Mouse (Mus musculus) embryonic facial prominence, embryonic 14.5 days (tissue): ENCODE measurements around the gene Rab4b. TPM values are rescaled to one million over a fixed set of nuclear protein-coding genes. Genes with fewer than 3 reads are reported as not detected.

Experiments used
- ATAC-seq: fragments of 200-750 bp; cut with Nextera tagmentation; 2 replicates; pipeline ENCODE4 v1.8.0; 2017; ENCODE audit warnings: low read depth, moderate number of reproducible peaks, moderate TSS enrichment
- DNase-seq: peaks from one replicate; pipeline ENCODE4 v3.0.0-alpha.2; 2015; ENCODE audit warnings: low spot score
- H3K27ac ChIP-seq: fragments of 300-500 bp; sonication (generic); replicated peaks from 2 replicates; pipeline ENCODE4 v1.5.1; 2014; ENCODE audit warnings: low read depth, mild to moderate bottlenecking, low read length, moderate library complexity
- H3K27me3 ChIP-seq: fragments of 300-500 bp; sonication (generic); replicated peaks from 2 replicates; pipeline ENCODE4 v1.6.1; 2014; ENCODE audit warnings: low read length; ENCODE audit not compliant: control insufficient read depth, insufficient read depth
- H3K36me3 ChIP-seq: fragments of 300-500 bp; sonication (generic); 2 replicates; pipeline ENCODE4 v1.6.1; 2014; ENCODE audit warnings: low read length, mixed read lengths; ENCODE audit not compliant: control insufficient read depth, insufficient read depth
- H3K4me1 ChIP-seq: fragments of 300-500 bp; sonication (generic); 2 replicates; pipeline ENCODE4 v1.6.1; 2014; ENCODE audit warnings: antibody characterized with exemption, low read length; ENCODE audit not compliant: control insufficient read depth, insufficient read depth
- H3K4me2 ChIP-seq: fragments of 300-500 bp; sonication (generic); 2 replicates; pipeline ENCODE4 v1.6.1; 2014; ENCODE audit warnings: low read depth, mild to moderate bottlenecking, low read length, moderate library complexity, mixed read lengths
- H3K4me3 ChIP-seq: fragments of 300-500 bp; sonication (generic); 2 replicates; pipeline ENCODE4 v1.5.1; 2014; ENCODE audit warnings: low read depth, mild to moderate bottlenecking, low read length
- H3K9ac ChIP-seq: fragments of 300-500 bp; sonication (generic); 2 replicates; pipeline ENCODE4 v1.6.1; 2014; ENCODE audit warnings: low read depth, mild to moderate bottlenecking, low read length, moderate library complexity, mixed read lengths
- H3K9me3 ChIP-seq: fragments of 300-500 bp; sonication (generic); 2 replicates; pipeline ENCODE4 v1.6.1; 2016; ENCODE audit warnings: low read length; ENCODE audit not compliant: control insufficient read depth
- WGBS: fragments of 180-500 bp; shearing (Covaris S2); extraction: QIAGEN DNeasy Blood & Tissue Kit; methylation state at CpG from one replicate; pipeline ENCODE4 v1.1.7; 2014; 5-methylcytosine and 5-hydroxymethylcytosine counted together
- polyA plus RNA-seq: library from polyadenylated mRNA; unstranded; fragments of >200 nt; fragmentation: Nextera tagmentation; extraction: Ambion mirVana; gene quantifications from 2 replicates; pipeline ENCODE4 v1.2.1, GENCODE M21; 2014

Gene Rab4b
- polyA plus RNA-seq, 1 experiment from 2014 or later = 58.2 TPM

DNA sequence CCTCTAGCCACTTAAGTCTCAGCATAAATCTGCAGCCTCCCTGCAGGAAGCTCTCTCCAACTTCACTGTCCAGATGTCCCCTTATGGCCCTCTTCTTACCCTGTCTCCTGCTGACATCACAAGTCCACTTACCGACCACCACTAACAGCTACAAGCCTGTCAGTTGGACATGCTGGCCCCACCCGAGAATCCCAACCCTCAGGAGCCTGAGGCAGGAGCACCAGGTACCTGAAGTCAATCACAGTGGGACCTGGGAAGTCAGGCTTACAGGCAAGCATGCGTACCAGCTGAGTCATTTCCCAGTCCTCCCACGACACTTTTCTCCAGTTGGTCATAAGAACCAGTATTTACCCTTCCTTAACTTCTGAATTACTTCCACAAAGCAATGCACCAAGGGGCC lies 15.0 kb upstream of the Rab4b start:
- H3K4me3 ChIP-seq = peak overlapping the region; percentile 73
- peak overlapping the region; percentile 89; the same call in 1 of the 2 replicates for H3K4me2 ChIP-seq
- 82% methylated on average over 4 of the region's 4 CpGs for WGBS

DNA sequence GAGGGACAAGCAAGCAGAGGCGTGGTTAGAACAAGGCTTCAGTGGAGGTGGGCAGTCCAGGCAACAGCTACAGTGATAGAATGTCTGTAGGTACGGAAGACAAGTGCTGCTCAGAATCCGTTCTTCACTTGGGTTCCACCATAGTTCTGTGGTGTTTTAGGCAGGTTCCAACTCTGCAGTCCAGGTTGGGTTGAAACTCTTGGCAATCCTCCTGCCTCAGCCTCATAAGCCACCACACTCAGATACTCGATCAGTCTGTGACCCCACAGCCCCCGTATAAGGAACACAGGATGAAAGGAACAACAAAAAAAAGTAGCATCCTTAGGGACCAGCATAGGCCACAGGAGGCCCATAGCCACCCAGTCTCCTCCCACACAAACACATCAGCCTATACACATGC lies 13.7 kb upstream of the Rab4b start:
- Histone ChIP-seq H3K4me2 (no peak overlapping the region), H3K27ac (no peak overlapping the region), H3K4me1 (peaks cover 11% of the 10 kb centered on the region), H3K36me3 (peaks cover 67% of the 10 kb centered on the region), H3K4me3 (no peak overlapping the region), H3K9me3 (no peaks in the 10 kb centered on the region), H3K9ac (no peak overlapping the region), H3K27me3 (no peaks in the 10 kb centered on the region)
- DNase-seq (no peak), ATAC-seq (no peak)
- WGBS = 94% methylated on average over 5 of the region's 5 CpGs

More for the DNA sequence above, 15.0 kb upstream of the Rab4b start:
- Histone ChIP-seq H3K9ac (peak overlapping the region; percentile 46), H3K4me1 (peaks cover 11% of the 10 kb centered on the region), H3K9me3 (no peaks in the 10 kb centered on the region), H3K27ac (no peak overlapping the region), H3K27me3 (no peaks in the 10 kb centered on the region), H3K36me3 (peaks cover 57% of the 10 kb centered on the region)
- DNase-seq (no peak), ATAC-seq (no peak)

DNA sequence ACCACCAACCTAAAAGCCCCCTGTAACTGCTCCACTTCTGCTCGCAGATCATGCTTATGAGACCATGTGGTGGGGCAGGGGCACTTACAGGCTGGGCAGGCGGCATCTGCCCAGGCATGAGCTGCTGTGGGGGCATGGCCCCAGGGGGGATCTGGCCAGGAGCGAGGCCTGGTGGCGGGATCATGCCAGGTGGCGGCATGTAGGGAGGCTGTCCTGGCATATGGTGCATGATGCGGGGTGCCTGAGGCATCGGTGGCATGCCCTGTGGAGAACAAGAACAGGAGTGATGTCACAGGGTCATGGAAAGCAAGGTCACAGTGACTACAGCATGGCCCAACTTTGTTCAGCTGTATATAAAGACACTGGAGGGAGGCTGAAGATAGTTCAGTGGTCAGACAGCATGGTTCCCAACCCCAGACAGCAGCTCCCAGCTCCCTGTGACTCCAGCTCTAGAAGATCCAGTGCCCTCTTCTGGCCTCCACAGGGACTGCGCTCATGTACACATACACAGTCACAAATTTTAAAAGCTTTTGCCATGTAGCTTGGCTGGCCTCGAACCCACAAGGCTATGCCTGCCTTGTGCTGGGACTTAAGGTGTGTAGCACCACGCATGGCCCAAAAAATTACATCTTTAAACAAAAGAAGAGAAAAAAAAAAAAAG lies 10.7 kb upstream of the Rab4b start:
- Histone ChIP-seq H3K36me3 (peaks cover 97% of the 10 kb centered on the region), H3K27me3 (no peaks in the 10 kb centered on the region), H3K4me2 (no peak overlapping the region), H3K27ac (no peak overlapping the region), H3K9me3 (no peaks in the 10 kb centered on the region), H3K9ac (no peak overlapping the region), H3K4me3 (no peak overlapping the region), H3K4me1 (peaks cover under 1% of the 10 kb centered on the region)
- no peak for ATAC-seq
- DNase-seq = no peak
- whole genome bisulfite sequencing = 96% methylated on average over 10 of the region's 10 CpGs

- DNase-seq (no peak), ATAC-seq (no peak)
- 95% methylated on average over 5 of the region's 5 CpGs for WGBS
- no peaks in the 10 kb centered on the region for H3K9me3 ChIP-seq
- no peak overlapping the region for H3K27ac ChIP-seq
- H3K4me3 ChIP-seq = no peak overlapping the region
- peaks cover 74% of the 10 kb centered on the region for H3K36me3 ChIP-seq
- H3K27me3 ChIP-seq = no peaks in the 10 kb centered on the region
- no peak overlapping the region for H3K9ac ChIP-seq
- no peak overlapping the region for H3K4me2 ChIP-seq
- no peaks in the 10 kb centered on the region for H3K4me1 ChIP-seq
Measured at GRCm38 (mm10) chr7:27185986-27186385, 7.3 kb upstream of the Rab4b start.

DNA sequence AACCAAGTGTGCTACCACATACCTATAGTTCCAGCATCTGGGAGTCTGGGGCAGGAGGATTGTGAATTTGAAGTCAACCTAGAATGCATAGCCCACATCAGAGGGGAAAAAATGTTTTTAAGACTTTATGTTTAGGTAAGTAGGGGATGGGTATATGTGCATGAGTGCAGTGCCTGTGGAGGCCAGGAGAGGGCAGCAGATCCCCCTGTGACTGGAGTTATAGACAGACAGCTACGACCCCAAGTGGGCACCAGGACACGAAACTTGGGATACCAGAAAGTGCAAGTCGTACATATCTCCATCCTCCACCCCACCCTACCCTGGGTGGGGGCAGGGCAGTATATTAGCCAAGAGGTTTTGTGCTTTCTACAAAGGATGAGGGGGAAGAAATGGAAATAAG lies 6.3 kb upstream of the Rab4b start:
- DNase-seq = no peak
- H3K9me3 ChIP-seq = no peaks in the 10 kb centered on the region
- H3K27me3 ChIP-seq = no peaks in the 10 kb centered on the region
- peaks cover 64% of the 10 kb centered on the region for H3K36me3 ChIP-seq
- WGBS = 74% methylated on average over 3 of the region's 3 CpGs
- no peak overlapping the region for H3K4me2 ChIP-seq
- H3K27ac ChIP-seq = no peak overlapping the region
- H3K4me1 ChIP-seq = no peaks in the 10 kb centered on the region
- no peak overlapping the region for H3K9ac ChIP-seq
- ATAC-seq = no peak
- H3K4me3 ChIP-seq = no peak overlapping the region

- 65% methylated on average over 1 of the region's 1 CpGs for WGBS
- ATAC-seq (no peak), DNase-seq (no peak)
- H3K4me1 ChIP-seq = no peaks in the 10 kb centered on the region
- H3K4me2 ChIP-seq = no peak overlapping the region
- H3K9me3 ChIP-seq = no peaks in the 10 kb centered on the region
- H3K27me3 ChIP-seq = no peaks in the 10 kb centered on the region
- no peak overlapping the region for H3K27ac ChIP-seq
- no peak overlapping the region for H3K9ac ChIP-seq
- H3K36me3 ChIP-seq = peaks cover 39% of the 10 kb centered on the region
- H3K4me3 ChIP-seq = no peak overlapping the region
Measured at GRCm38 (mm10) chr7:27182498-27182897, 3.8 kb upstream of the Rab4b start.

DNA sequence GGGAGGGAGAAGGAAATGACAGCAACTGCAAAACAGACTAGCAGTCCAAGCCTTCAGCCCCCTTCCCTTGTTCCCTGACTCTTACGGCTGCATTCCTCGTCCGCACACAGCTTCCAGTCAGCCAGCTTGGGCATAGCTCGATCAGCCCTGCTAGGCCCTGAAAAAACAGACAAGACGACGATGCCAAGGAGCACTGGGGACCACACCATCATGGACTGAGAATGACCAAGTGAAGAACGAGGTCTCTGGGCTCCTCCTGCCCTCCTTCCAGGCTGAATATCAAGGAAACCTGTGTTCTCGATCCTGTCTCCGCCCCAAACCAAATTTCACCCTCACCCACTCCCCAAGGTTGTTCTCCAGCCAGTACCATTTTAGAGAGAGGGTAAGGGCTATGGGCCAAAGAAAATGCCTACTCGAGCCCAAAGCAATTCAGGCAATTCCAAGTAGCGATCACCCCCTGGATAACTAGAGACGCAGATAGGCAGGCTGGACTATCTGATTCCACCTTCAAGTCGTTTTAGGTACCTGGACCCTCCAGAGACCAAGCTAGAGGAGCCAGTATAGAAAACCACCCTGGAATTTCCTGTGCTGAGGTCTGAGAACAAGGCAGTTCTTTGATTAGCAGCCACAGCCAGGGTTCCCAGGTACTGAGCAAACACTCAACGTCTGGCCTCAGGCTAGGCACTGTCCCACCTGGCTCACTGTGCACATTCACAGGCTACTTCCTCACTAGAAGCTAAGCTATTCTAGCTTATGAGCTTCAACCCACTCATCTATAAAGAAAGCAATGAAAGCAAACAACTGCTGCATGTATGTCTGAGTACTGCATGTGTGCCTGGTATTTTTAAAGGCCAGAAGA lies 2.4 kb upstream of the Rab4b start, which contains the start of the genes Gm21983 and Mia:
TSS of gene Gm21983 (minus strand) at position 250 of the 859 bp plus-strand sequence.
TSS of gene Mia (minus strand) at position 321 of the 859 bp plus-strand sequence.
- peaks cover 25% of the 10 kb centered on the region for H3K36me3 ChIP-seq
- H3K9me3 ChIP-seq = no peaks in the 10 kb centered on the region
- DNase-seq = peak; percentile 62
- H3K4me3 ChIP-seq = peak within 1 kb of the TSS; percentile 66
- H3K27ac ChIP-seq = peak within 1 kb of the TSS; percentile 80
- H3K27me3 ChIP-seq = no peaks in the 10 kb centered on the region
- H3K4me2 ChIP-seq = peak within 1 kb of the TSS; percentile 57; the same call in 1 of the 2 replicates
- 0 out of 2 replicates have a peak within 1 kb of the TSS, but pooled peaks have one; percentile 17 for H3K9ac ChIP-seq
- ATAC-seq = no peak
- 65% methylated on average over 14 of the region's 14 CpGs for WGBS
- H3K4me1 ChIP-seq = no peaks in the 10 kb centered on the region

DNA sequence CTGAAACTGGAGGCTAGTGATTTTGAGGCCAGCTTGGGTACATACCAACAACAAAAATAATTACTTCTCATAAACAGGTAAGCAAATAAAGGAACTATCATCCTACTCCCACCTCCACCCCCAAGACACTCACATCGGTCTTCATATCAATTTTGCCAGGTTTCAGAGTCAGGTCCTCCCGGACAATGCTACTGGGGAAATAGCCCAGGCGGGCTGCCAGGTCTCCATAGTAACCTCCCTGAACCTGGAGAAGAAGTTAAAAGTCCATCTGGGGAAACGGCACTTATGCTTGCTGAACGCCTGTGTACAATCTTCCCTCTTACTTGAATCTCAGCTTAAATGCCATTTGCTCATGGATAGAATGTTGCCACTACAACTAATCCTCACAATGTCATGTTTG lies 1.3 kb upstream of the Rab4b start:
- 69% methylated on average over 5 of the region's 5 CpGs for WGBS
- no peaks in the 10 kb centered on the region for H3K4me1 ChIP-seq
- DNase-seq (no peak), ATAC-seq (no peak)
- H3K27me3 ChIP-seq = no peaks in the 10 kb centered on the region
- peak overlapping the region; percentile 66 for H3K4me3 ChIP-seq
- peak overlapping the region; percentile 80 for H3K27ac ChIP-seq
- no peaks in the 10 kb centered on the region for H3K9me3 ChIP-seq
- H3K36me3 ChIP-seq = peaks cover 18% of the 10 kb centered on the region
- peak overlapping the region; percentile 57 for H3K4me2 ChIP-seq
- no peak overlapping the region for H3K9ac ChIP-seq
